Mouse (Mus musculus) heart, postnatal 36 days (tissue): ENCODE results near the gene Hspbap1. TPM values are rescaled to one million over a fixed set of nuclear protein-coding genes. Genes with fewer than 3 reads are reported as not detected.

Experiments used
- DNase-seq, 2 experiments: peaks; one replicate each; pipeline ENCODE4 v3.0.0; 2021 to 2022
- intact Hi-C: fragments of 180-260 bp; cut with DNase I; formaldehyde crosslinking; loops from one replicate; pipeline ENCODE4 v1.15.1; 2025
- total RNA-seq, 2 experiments: library from RNA; stranded (reverse); gene quantifications; 2 replicates each; pipeline ENCODE4 v1.2.3; 2021

The Hspbap1 gene
- total RNA-seq: 1 to 10 TPM; 2.8 to 3.0 TPM

DNA sequence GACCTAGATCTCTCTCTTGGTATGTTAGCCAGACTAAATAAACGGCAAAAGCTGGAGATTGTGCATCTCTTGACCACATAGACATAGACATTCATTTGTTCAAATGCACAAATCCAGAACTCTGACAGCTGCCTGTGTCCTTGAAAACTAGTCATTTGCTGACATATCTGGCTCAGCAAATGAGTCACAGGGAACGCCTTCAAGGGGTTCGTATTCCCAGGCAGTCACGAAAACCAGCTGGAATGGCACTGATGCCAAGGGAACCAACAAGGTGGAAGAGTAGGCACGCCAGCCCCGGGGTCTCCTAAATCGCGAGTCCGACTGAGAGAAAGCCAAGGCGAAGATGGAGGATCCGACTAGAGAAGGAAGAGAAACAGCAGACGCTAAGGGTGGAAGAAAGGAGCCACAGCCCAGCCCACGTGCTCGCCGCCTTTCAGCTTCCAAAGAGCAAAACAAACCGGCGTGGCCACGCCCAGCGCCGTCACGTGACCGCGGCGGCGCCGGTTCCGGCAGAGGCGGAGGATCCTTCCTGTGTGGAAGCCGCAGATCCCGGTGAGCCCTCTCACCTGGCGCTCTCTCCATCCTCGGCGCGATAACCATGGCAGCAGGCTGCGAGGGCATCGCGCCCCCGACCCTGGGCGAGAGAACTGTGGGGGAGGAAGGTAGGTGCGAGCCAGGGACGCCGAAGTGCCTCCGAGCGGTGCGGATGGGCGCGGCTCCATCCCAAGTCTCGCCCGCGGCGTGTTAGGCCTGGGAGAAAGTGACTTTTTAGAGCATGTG lies at the start of gene Hspbap1:
Hspbap1 (plus strand) TSS at position 498 of the 780 bp plus-strand sequence.
- intact Hi-C loops: loop anchor here (2.0 kb wide), 2 partner anchors 35 to 47 kb away; no protein-coding TSS in a partner anchor
- DNase-seq: peak; percentile 92 to 94

DNA sequence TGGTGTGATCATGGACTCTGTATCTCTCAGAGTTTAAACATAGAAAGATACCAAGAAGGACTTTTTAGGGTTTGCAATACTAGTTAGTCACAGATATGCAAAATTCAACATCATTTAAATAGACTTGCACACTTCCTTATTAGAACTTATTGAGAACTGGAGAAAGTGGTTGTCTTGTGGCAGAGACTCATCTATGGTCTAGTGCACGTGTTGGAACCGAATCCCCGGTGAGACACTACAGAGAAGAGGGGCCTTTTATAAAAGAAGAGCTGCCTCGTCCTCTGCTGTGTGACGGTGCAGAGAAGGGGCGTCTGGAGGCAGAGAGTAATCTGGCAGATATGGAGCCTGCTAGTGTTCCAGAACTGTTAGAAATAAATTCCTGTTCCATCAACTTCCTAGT lies 45.6 kb upstream of the Hspbap1 start:
- DNase-seq: no peak
- intact Hi-C loops: loop anchor here (5.0 kb wide), 1 partner anchor 407 kb away; no protein-coding TSS in a partner anchor

DNA sequence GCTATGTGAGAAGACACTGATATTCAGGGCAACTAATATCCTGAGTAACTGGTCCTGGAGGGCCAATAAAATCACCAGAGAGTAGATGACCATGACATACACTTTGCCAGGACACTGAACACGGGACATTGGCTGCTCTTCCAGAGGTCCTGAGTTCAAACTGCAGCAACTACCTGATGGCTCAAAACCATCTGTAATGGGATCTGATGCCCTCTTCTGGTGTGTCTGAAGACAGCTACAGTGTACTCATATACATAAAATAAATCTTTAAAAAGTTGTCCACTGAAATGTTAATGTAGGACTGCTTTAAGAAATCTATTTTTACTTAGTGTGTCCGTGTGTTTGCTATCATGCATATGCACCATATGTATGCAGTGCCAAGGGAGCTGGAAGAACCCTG lies 43.6 kb upstream of the Hspbap1 start:
- intact Hi-C loops: no loop called here
- DNase-seq: no peak

DNA sequence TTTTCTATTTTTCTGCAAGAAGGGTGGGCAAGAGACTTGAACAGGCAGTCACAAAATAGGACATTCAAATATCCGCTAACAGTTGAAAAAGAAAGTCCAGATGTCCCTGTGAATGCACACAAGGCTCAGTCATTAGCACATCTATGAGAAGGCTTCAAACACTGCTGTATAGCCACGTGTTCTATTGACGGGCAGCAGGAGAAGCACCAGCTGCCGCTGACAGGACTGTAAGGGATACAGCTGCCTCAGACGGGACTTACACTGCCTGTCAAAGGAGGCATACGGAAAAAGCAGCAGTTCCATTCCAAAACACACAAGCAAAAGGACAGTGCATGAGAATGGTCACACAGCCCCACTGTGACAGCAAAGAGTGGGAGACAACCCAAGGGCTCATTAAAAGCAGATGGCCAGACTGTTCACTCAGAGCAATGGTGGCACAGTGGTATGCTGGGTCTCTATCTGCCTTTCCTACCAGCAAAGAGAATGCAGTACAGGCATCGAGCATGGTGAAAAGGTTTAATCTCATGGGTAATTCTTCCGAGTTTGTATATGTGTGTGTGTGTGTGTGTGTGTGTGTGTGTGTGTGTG lies 40.9 kb upstream of the Hspbap1 start:
- intact Hi-C loops: no loop called here

DNA sequence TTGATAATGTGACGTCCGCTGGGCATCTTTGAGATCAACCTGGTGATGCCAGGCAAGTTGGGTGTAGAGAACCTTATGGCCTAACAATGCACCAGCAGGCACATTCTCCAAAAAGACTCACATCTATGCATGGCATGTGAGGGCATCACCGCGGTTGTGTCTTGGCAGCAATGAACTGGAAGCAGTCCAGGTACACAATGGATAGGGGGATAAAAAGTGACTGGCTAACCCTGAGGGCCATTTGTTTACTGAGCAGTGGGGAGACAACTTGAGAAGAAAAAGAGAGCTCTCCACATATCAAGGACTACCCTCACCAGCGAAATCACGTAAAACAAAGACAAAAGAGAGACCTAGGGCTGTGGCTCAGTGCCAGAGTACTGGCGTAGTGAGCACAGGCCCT lies 38.1 kb upstream of the Hspbap1 start:
- DNase-seq: peak in 1 of 2 experiments; percentile 28
- intact Hi-C loops: loop anchor here (10.0 kb wide), 1 partner anchor 213 kb away; no protein-coding TSS in a partner anchor

More for the DNA sequence above, 40.9 kb upstream of the Hspbap1 start:
- DNase-seq: no peak

DNA sequence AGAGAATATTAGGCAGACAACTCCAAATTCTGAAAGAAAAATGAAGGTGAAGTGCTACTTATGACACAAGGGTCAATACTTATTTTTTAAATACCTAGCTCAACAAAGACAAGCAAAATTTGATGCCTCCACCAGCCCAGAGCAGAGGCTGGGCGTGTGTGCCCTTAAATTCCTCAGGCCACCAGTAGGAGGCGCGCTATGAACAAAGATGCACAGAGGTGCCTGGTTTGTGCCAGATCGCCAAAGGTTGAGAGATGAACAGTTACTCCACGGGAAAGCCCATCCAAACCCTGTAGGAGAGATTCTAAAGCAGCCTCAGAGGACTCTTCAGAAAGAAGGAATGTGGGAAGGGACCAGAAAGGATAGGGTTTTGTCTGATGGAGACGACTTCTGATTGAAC lies 36.1 kb upstream of the Hspbap1 start:
- DNase-seq: peak; percentile 77 to 82
- intact Hi-C loops: loop anchor here (1.0 to 10.0 kb wide), 3 partner anchors 37 to 211 kb away; partner anchors contain the start of gene Hspbap1

DNA sequence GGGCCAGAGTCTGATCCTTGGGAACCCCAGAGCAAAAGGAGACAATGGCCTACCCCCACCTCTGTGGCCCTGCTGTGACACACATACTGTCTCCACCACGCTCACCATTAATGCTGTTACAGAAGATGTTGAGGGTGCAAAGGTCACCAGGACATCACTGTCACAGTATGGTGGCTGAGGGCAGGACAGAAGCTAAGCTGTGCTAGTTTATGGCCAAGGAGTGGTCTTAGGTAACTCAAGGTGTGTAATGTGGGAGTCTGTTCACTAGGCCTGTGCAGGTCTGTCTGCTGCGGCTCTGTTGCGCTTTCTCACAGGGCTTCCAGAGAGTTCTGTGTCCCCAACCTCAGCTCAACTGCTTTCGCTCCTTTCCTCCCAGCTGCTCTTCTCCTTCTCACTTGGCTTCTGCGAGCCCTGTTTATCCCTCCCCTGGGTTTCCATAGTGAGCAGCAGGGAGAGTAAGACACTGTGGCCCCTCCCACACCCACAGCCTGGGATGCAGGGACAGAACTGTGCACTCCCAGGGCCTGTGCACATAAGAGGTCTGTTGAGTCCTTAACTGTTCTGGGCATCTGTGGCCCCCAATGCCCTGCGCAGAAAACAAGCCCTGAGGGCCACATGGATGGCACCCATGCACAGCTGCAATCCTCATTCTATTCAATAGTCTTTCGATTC lies 31.9 kb upstream of the Hspbap1 start:
- intact Hi-C loops: loop anchor here (10.0 kb wide), 1 partner anchor 207 kb away; no protein-coding TSS in a partner anchor
- DNase-seq: no peak

DNA sequence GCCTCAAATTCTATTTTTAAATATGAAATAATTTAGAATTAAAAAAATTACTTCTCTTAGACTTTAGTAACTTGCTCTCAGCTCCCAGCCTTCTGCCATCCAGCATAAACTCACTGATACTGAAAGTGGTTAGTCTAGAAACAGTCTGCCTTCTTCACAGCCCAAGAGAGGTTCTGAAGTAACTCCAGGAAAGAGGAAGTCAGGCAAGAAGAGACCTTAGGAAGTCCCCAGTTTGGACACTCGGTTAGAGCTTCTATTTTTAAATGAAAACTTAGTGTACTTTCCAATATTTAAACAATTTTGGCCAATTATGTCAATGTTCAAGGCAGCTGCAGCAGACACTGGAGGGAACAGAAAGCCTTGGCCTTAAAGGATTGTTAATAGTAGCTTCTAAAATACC lies 30.6 kb upstream of the Hspbap1 start:
- DNase-seq: no peak
- intact Hi-C loops: loop anchor here (10.0 kb wide), 1 partner anchor 205 kb away; no protein-coding TSS in a partner anchor

DNA sequence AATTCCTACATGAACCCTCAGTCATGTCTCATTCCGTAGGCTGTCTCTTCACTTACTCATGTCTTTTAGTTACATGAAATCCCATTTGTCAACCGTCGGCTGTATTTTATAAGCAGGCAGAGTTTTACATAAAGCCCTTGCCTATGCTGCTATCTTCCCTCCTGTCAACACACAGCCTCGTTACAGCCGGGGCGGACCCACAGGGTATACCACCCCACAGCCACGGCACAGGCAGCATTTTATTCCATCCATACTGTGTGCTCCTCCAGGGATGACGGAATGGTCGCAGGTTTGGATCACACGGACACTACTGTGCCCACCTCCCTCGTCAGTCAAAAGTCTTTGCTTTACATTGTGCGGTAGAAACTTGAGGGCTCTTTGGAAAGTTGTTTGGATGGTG lies 29.8 kb upstream of the Hspbap1 start:
- DNase-seq: no peak
- intact Hi-C loops: no loop called here

DNA sequence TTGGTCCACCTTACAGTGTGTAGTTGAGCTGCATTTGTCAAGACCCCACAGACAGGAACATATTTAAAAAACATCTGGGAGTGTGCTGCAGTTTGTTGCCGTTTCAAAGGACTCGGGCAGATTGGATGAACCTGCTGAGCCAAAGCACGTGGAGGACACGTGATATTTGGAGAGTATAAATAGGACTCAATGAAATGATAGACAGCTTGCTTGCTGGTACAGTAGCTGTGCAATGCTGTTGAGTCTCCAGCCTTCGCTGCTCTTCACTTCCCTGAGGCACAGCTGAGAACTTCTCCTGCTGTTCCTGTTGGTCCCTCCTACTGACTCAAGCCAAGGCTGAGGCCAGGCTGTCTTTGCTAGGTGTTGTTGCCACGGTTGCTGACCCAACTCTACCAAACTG lies 29.2 kb upstream of the Hspbap1 start:
- DNase-seq: no peak
- intact Hi-C loops: no loop called here

DNA sequence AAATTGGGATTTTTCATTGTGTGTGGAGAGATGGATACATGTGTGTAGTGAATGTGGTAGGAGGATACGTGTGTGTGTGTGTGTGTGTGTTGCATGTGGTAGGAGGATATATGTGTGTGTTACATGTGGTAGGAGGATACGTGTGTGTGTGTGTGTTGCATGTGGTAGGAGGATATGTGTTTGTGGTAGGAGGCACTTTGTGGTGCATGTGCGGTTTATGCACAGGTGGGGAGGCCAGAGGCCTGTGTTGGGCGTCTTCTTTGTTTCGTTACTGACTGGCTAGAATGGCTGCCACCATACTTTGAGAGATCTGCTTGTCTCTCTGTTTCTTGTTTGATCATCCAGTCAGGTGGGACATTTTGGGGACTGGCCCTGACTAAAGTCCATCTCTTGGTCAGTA lies 28.6 kb upstream of the Hspbap1 start:
- intact Hi-C loops: no loop called here
- no peak for DNase-seq

DNA sequence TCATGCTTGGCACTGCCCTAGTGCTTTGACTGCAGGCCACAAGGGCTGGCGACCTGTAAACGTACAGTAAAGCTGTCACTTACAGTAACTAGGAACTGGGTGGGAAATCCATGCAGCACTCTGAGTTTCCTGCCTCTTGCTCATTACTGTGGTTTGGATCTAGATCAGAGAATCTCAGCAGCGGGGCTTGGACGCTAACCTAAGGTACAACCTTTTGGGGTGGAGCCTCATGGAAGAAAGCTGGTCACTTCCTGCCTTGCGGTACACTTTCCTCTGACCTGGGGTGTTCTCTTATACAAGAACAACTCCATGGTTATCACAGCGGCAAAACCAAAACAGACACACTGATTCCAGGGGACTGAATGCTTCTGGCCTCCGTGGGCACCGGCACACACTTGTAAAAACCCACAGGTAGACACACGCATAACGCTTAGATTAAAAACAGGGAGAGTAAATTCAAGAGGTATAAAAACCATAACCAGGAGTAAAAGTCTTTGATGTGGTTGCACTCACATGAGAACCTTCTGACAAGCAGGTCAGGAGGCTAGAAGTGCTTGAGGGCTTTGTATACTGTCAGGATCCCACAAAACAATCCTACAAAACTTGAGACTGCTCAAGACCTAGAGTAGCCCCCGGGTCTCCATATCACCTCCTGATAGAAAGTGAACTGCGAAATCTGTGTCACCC lies 27.8 kb upstream of the Hspbap1 start:
- intact Hi-C loops: no loop called here
- no peak for DNase-seq

DNA sequence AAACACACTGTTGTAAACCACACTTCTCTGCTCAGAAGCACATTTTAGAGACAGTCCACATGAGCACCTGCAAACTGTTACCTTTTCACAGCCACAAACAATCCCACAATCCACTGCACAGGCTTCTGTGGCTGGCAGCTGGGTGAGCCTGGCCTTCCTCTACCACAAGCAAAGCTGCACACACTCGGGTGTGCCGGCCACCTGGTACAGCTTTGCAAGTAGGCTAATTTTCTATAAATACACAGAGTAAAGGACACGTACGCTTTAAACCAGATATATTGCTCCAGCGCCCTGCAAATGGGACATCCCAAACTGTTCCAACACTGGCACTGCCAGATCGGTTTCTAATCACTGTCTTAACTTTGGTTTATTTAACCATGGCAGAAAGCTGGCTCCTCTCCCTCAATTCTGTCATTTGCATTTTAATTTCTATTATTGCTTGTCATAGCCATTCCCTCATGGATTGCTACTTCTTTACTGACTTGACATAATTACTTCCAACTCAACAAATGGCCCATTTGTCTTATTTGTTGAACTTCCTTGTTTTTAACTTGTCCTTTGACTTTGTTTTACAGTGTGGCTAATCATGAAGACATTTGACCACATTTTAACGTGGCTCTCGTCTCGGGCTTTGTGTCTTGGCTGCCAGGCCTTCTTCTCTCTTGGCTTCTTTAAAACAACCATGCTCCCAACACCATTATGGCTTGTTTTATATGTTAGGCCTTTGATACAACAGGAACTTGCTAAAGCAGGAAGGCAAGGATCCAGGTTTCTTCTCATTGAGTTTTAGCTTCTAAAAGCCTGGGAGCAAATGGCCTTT lies 22.5 kb upstream of the Hspbap1 start:
- intact Hi-C loops: no loop called here
- no peak for DNase-seq

DNA sequence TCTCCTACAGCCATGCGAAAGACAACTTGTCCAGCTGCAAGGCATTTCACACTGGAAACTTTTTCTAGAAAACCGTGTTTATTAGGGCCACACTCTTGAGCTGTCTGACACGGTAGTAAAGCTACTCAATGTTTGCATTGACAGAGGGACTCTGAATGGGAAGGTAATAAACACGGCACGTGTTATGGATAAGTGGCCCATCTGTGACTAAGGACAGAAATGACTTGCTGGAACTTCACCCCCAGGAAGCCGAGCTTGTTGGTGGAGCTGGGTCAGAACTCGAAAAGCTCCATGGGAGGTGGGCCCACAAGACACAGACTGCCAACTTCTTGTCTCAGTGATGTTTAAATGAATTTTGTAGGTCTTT lies 22.0 kb upstream of the Hspbap1 start:
- DNase-seq: no peak
- intact Hi-C loops: no loop called here

DNA sequence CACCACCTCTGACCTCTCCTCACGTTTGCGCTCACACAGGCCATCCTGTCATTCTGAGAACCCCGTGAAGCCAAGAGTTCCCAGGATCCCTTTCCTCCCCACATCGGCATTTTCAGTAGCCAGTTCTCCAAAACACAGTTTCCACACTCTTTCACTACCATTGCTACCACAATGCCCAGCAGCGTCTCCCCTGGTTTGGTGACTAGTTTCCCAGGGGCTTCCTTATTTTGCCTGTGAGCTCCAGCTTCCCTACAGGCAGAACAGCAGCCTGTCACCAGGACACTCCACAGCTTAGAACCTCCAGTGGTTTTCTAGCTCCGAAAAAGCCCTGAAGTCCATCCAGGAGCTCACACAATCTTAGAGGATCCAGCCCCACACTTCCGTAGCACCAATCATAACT lies 20.8 kb upstream of the Hspbap1 start:
- intact Hi-C loops: no loop called here
- DNase-seq: no peak

DNA sequence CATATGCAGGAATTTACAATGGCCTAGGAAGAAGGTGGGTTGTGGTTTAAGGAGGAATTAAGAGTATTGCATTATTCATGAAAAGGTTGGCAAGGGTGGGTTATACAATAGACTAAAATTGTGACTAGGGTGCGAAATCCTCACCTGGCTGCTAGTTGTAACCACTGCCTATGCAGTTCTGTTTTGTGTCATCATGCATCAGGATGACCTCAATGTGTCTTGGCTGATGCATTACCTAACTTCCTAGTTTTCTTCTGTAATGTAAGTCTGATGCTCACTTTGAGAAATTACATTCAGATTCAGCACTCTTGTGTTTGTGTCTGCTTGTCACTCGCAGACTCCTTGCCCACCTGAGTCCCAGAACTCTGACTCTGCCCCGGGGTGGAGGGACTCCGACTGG lies 18.3 kb upstream of the Hspbap1 start:
- DNase-seq: no peak
- intact Hi-C loops: no loop called here

DNA sequence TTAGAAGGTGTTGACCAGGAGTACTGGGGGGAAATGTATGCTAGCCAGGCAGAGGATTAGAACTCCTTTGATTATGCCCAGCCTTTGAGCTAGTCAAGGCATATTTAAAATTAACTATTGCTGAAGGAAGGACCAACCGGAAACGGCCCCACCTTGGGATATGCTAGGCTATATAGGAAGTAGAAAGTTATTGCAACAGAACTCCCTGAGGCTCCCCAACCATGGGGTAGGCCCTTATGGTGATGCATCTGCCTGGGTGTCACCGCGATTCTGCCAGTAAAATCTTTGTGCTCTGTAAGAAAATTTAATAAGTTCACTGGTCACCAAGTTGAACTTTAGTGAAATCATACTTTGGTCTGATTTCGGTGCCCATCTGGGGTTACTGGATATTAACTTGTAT lies 16.2 kb upstream of the Hspbap1 start:
- intact Hi-C loops: no loop called here
- no peak for DNase-seq

DNA sequence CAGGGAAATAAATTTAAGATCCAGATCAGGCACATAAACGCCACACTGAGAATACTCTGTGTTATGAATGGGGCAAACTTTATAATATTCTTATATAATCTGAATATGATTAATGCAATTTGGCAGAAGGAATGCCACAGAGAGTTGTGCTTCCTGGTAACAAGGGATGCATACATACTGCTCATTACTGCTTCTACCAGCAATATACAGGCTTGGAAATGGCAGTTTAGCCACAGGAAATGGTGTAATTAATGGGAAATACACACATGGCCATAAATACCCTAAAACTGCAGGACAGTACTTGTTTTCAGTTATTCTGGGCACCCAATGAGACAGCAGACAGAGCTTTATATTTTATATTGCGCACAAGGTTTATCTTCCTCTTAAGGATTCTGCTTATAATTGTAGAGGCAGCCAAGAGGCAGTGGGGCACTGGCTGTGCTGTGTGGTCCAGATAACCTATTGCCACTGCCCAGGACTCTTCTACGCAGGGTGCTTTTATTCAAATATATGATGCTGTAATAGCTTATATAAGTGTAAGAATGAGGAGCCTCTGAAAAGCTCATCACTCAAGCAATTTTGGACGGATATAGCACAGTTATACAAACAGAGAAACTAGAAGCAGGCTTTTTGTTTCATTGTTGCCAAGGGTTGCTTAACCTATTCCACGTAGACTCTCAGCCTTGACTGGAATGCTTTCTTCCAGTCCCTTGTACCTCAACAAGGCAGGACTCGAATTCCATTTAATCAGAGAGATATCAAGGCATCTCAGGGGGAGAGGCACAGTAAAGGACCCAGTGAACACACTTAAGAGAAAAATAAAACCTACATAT lies 14.5 kb upstream of the Hspbap1 start:
- intact Hi-C loops: no loop called here
- no peak for DNase-seq

DNA sequence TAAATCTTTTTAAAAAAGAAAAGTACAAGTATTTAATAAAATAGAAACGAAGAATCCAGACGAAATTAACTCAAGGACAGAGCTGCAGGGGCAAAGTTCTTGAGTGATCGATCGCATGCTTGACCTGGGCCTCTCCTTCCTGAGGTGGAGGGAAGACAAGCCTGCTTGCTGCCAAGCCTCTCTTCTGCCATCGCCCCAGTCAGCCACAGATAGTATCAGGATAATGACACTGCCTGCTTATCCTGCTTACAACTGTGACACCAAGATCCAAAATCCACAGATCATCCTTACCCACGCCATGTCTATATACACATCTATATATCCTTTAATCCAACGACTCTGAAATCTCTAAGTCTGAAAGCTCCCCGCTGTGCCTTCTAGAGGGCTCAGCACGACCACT lies 13.5 kb upstream of the Hspbap1 start:
- no peak for DNase-seq
- intact Hi-C loops: no loop called here
